In the genomic region with DNA sequence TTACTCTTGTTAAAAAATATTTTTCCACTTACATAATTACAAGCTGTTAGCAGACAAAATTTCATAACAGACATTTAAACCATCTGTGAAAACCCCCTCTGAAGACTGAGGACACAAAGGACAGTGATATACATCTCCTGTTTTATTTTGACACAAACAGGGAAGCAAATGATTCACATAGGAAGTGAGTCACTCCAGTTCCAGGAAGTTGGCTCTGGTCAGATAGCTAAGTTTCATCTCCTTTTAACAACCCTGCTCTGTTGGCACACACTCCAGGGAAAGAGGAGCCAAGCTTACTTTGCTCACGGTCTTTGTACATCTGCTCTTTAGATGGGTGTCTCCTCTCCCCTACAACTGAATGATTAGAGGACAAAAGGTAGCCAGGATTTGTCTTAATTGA, we compare ENCODE assay signal across 24 mouse cellular contexts. TPM values are rescaled to one million over a fixed set of nuclear protein-coding genes. Genes with fewer than 3 reads are reported as not detected.
DNase-seq lines count a peak whose midpoint lies in the region; ATAC-seq and TF ChIP-seq lines count a peak whose summit lies in the region.
"Had no signal": no experiment of that assay in that cellular context is flagged by ENCODE, and none has a peak within 500 bp of the region (broad histone marks: within the 10 kb centered on the region; RNA-seq: fewer than 3 reads in every experiment).

No protein-coding gene starts in this region.

- no peak for TF ChIP-seq CTCF in bone marrow macrophage, adult 2 months (IDR thresholded peaks at IDR 0.05; ENCODE audit: low read depth, low read length)
- no peak for TF ChIP-seq CTCF in hindbrain, postnatal 0 days (IDR thresholded peaks at IDR 0.05; ENCODE audit: low read depth)

- no peak for TF ChIP-seq POLR2A in bone marrow macrophage, adult 2 months (IDR thresholded peaks at IDR 0.05; ENCODE audit: borderline replicate concordance, low read depth, low read length)

- no peak overlapping the region for H3K4me3 ChIP-seq in bone marrow macrophage, adult 2 months (ENCODE audit: insufficient read depth, low read length)
- no peak overlapping the region for H3K4me3 ChIP-seq in hindbrain, postnatal 0 days (ENCODE audit: low read length)
- H3K4me3 ChIP-seq: heart, embryonic 10.5 days; heart, embryonic 15.5 days; hindbrain, embryonic 13.5 days; limb, embryonic 13.5 days; midbrain, embryonic 13.5 days; neural tube, embryonic 13.5 days had no signal

- WGBS in hindbrain, postnatal 0 days = 54% methylated on average over 1 of the region's 1 CpGs

- H3K4me1 ChIP-seq in bone marrow macrophage, adult 2 months (ENCODE audit: control insufficient read depth, insufficient read depth, low read length) = peaks cover 5% of the 10 kb centered on the region; the same call in 1 of the 2 replicates
- H3K4me1 ChIP-seq in hindbrain, postnatal 0 days (ENCODE audit: insufficient read depth, low read length) = no peaks in the 10 kb centered on the region
- H3K4me1 ChIP-seq: heart, embryonic 10.5 days; heart, embryonic 15.5 days had no signal

- no peak overlapping the region for H3K9ac ChIP-seq in hindbrain, postnatal 0 days (replicated peaks; ENCODE audit: low read length)
- H3K9ac ChIP-seq: heart, embryonic 15.5 days; hindbrain, embryonic 13.5 days; limb, embryonic 13.5 days; liver, postnatal 0 days; midbrain, embryonic 13.5 days; neural tube, embryonic 13.5 days had no signal

- H3K9me3 ChIP-seq in hindbrain, postnatal 0 days (ENCODE audit: low read length) = no peaks in the 10 kb centered on the region
- H3K9me3 ChIP-seq: heart, embryonic 10.5 days; heart, embryonic 15.5 days; hindbrain, embryonic 13.5 days; limb, embryonic 13.5 days; midbrain, embryonic 13.5 days; neural tube, embryonic 13.5 days had no signal

- H3K27me3 ChIP-seq in hindbrain, postnatal 0 days (ENCODE audit: insufficient read depth, low read length) = no peaks in the 10 kb centered on the region
- H3K27me3 ChIP-seq: heart, embryonic 15.5 days; hindbrain, embryonic 13.5 days; limb, embryonic 13.5 days; midbrain, embryonic 13.5 days; neural tube, embryonic 13.5 days had no signal

- no peak for DNase-seq in frontal cortex, postnatal 36 days (ENCODE audit: low spot score in 2 of 2)
- DNase-seq in 416B (ENCODE audit: low read depth) = peak; percentile 62
- DNase-seq in heart, adult 8-10 months (ENCODE audit: low spot score) = no peak
- DNase-seq in gastrocnemius, postnatal 4 days (ENCODE audit: low spot score in 2 of 2) = no peak
- DNase-seq in hindbrain, postnatal 0 days (ENCODE audit: low spot score) = no peak
- DNase-seq: adrenal gland, adult 2 months; adrenal gland, postnatal 36 days; cerebellum, adult 11-12 months; cerebellum, postnatal 10 days; kidney, adult 11 months; kidney, postnatal 25 days; liver, postnatal 0 days; lung, postnatal 36 days had no signal

- H3K4me2 ChIP-seq in hindbrain, postnatal 0 days (ENCODE audit: low read depth, low read length) = no peak overlapping the region
- H3K4me2 ChIP-seq: heart, embryonic 15.5 days; hindbrain, embryonic 13.5 days; limb, embryonic 13.5 days; liver, embryonic 11.5 days; midbrain, embryonic 13.5 days; neural tube, embryonic 13.5 days had no signal

- ATAC-seq in frontal cortex, adult (ENCODE audit: low TSS enrichment) = peak; percentile 51
- ATAC-seq in granulocyte monocyte progenitor cell, adult 5-6 weeks (replicated peaks; ENCODE audit: poor library complexity, severe bottlenecking) = peak; percentile 76
- ATAC-seq in hindbrain, postnatal 0 days = no peak
- ATAC-seq: forebrain, embryonic 14.5 days; liver, postnatal 0 days; midbrain, embryonic 13.5 days had no signal

- 0 out of 2 replicates have a peak, but pooled peaks cover 3% of the 10 kb centered on the region for H3K36me3 ChIP-seq in hindbrain, postnatal 0 days (ENCODE audit: insufficient read depth, low read length)
- H3K36me3 ChIP-seq: heart, embryonic 10.5 days; heart, embryonic 15.5 days; hindbrain, embryonic 13.5 days; limb, embryonic 13.5 days; midbrain, embryonic 13.5 days; neural tube, embryonic 13.5 days had no signal

- H3K27ac ChIP-seq in bone marrow macrophage, adult 2 months (ENCODE audit: insufficient read depth, low read depth, low read length) = peak overlapping the region; percentile 43; the same call in 1 of the 2 replicates
- no peak overlapping the region for H3K27ac ChIP-seq in hindbrain, postnatal 0 days
- H3K27ac ChIP-seq: heart, embryonic 10.5 days; heart, embryonic 15.5 days; hindbrain, embryonic 13.5 days; limb, embryonic 13.5 days; midbrain, embryonic 13.5 days; neural tube, embryonic 13.5 days had no signal

RNA-seq across cellular contexts. Expression of a gene that starts 50.6 kb away (rescaled TPM):
- 26.5 and 31.8 TPM in 2 replicates for polyA plus RNA-seq in bone marrow macrophage, adult 2 months (2012; ENCODE audit: insufficient read depth, insufficient read length, missing spikeins)
- 65.5 and 81.7 TPM in 2 replicates for total RNA-seq in granulocyte monocyte progenitor cell, adult 5-6 weeks (2014; fragmentation: Nextera tagmentation)
- total RNA-seq in granulocyte monocyte progenitor cell, adult 5-6 weeks (2017) = 57.0 and 75.1 TPM in 2 replicates
- 10 to 100 TPM in 3 of 4 experiments, 1 to 10 TPM in 1; 9.9 to 12.2 (median 11.0) TPM for total RNA-seq in heart, adult 8-10 months (2022)
- 10 to 100 TPM; 14.5 to 16.1 TPM for total RNA-seq in gastrocnemius, postnatal 4 days (2021)
- total RNA-seq in hindbrain, postnatal 0 days (2014; rRNA removed) = 42.7 and 43.0 TPM in 2 replicates
- 25.9 and 28.1 TPM in 2 replicates for polyA plus RNA-seq in hindbrain, postnatal 0 days (2015; fragmentation: Nextera tagmentation; extraction: Ambion mirVana)
